Mouse (Mus musculus) forebrain, embryonic 15.5 days (tissue): ENCODE data around the gene Ddx5. TPM values are rescaled to one million over a fixed set of nuclear protein-coding genes. Genes with fewer than 3 reads are reported as not detected.
A peak's percentile ranks its signal among the peaks of the same experiment; 100 is the strongest.

ENCODE experiments used
- ATAC-seq: fragments of 200-750 bp; cut with Nextera tagmentation; replicated peaks from 2 replicates; pipeline ENCODE4 v1.8.0; 2017; ENCODE audit warnings: mild to moderate bottlenecking, moderate TSS enrichment, moderate library complexity
- H3K27ac ChIP-seq: fragments of 300-500 bp; sonication (generic); replicated peaks from 2 replicates; pipeline ENCODE4 v1.5.1; 2015; ENCODE audit warnings: mild to moderate bottlenecking, inconsistent platforms
- H3K27me3 ChIP-seq: fragments of 300-500 bp; sonication (generic); 2 replicates; pipeline ENCODE4 v1.6.1; 2015; ENCODE audit warnings: inconsistent platforms
- H3K36me3 ChIP-seq: fragments of 300-500 bp; sonication (generic); 2 replicates; pipeline ENCODE4 v1.6.1; 2015; ENCODE audit warnings: mild to moderate bottlenecking, inconsistent platforms
- H3K4me1 ChIP-seq: fragments of 300-500 bp; sonication (generic); 2 replicates; pipeline ENCODE4 v1.6.1; 2015; ENCODE audit warnings: inconsistent platforms
- H3K4me2 ChIP-seq: fragments of 300-500 bp; sonication (generic); replicated peaks from 2 replicates; pipeline ENCODE4 v1.6.1; 2015; ENCODE audit warnings: mild to moderate bottlenecking, inconsistent platforms
- H3K4me3 ChIP-seq: fragments of 300-500 bp; sonication (generic); 2 replicates; pipeline ENCODE4 v1.5.1; 2015; ENCODE audit warnings: mild to moderate bottlenecking, inconsistent platforms
- H3K9ac ChIP-seq: fragments of 300-500 bp; sonication (generic); replicated peaks from 2 replicates; pipeline ENCODE4 v1.6.1; 2015; ENCODE audit warnings: mild to moderate bottlenecking, inconsistent platforms
- H3K9me3 ChIP-seq: fragments of 300-500 bp; sonication (generic); 2 replicates; pipeline ENCODE4 v1.6.1; 2016; ENCODE audit warnings: inconsistent platforms
- WGBS: fragments of 180-500 bp; shearing (Covaris S2); methylation state at CpG from one replicate; pipeline ENCODE4 v1.1.7; 2015; ENCODE audit warnings: mixed read lengths; 5-methylcytosine and 5-hydroxymethylcytosine counted together
- polyA plus RNA-seq: library from polyadenylated mRNA; unstranded; fragments of >200 nt; fragmentation: Nextera tagmentation; extraction: Ambion mirVana; gene quantifications from 2 replicates; pipeline ENCODE4 v1.2.1, GENCODE M21; 2015

Ddx5 gene
- polyA plus RNA-seq: 512 and 520 TPM in 2 replicates

GRCm38 (mm10) chr11:106788775-106789459, at the start of gene Ddx5, which contains the start of gene Cep95:
TSS of gene Ddx5 (minus strand) at chr11:106789185.
TSS of gene Cep95 (plus strand) at chr11:106789252.
- peak; percentile 91 for ATAC-seq
- H3K4me3 ChIP-seq: peak within 1 kb of the TSS; percentile 94
- WGBS: under 1% methylated on average over 58 of the region's 58 CpGs
- H3K4me1 ChIP-seq: peaks cover 38% of the 10 kb centered on the region
- peaks cover 38% of the 10 kb centered on the region for H3K36me3 ChIP-seq
- H3K27ac ChIP-seq: peak within 1 kb of the TSS; percentile 99
- H3K27me3 ChIP-seq: no peaks in the 10 kb centered on the region
- H3K9me3 ChIP-seq: no peaks in the 10 kb centered on the region
- peak within 1 kb of the TSS; percentile 80 for H3K4me2 ChIP-seq
- peak within 1 kb of the TSS; percentile 100 for H3K9ac ChIP-seq

DNA sequence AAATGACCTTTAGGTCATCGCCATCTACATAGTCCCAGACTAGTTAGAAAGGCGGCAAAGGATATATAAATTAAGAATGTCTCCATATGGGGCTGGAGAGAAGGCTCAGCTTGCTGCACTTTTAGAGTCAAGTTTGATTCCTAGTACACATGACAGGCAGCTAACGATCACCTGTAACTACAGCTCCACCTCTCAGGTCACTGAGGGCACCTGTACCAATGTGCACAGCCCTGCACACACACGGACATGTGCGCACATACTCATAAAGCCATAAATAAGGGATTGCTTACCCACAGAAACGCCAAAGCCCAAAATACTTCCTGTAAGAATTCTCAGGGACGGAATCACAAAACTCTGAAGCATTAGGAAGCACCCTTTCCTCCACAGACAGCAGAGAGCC, 39.1 kb upstream of the Ddx5 start:
- Histone ChIP-seq H3K9me3 (no peaks in the 10 kb centered on the region), H3K9ac (no peak overlapping the region), H3K36me3 (peaks cover 47% of the 10 kb centered on the region), H3K27ac (no peak overlapping the region), H3K4me3 (no peak overlapping the region), H3K4me1 (no peaks in the 10 kb centered on the region), H3K27me3 (no peaks in the 10 kb centered on the region), H3K4me2 (no peak overlapping the region)
- no peak for ATAC-seq
- 96% methylated on average over 7 of the region's 7 CpGs for WGBS

DNA sequence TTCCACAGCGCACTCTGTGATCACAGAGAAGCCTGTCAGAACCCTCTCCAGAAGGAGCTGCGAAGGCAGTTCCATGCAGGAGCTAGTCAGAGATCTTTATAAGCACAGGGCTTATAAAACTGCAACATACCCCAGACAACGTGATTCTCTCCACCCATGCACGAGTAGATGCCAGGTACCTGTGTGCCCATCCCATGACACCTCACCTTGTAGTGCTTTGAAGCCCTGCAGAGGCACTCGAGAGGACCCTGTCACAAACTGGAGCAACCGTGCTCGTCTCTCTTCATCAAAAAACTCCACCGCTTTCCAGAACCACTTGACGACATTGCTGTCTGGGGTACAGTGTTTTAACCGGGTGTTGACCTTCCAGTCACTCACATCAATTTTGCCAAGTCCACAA, 35.4 kb upstream of the Ddx5 start:
- peaks cover 42% of the 10 kb centered on the region for H3K36me3 ChIP-seq

DNA sequence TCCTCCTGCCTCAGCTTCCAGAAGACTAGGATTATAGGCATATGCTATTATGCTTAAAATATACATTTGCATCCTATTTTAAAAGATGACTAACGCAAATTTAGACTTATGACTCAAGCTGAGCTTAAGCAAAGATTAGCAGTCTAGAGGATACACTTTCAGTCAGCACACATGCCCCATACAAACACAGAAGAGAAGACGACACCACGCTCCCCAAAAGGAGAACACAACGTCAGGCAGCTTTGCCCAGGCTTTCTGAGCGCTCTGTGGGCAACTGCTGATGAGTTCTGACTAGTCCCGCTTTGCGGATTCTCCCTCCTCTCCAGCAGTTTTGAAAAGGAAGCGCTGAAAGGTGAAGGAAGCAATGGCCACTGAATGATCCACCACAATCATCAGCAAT, 34.8 kb upstream of the Ddx5 start:
- no peak overlapping the region for H3K27ac ChIP-seq
- WGBS: 91% methylated on average over 8 of the region's 8 CpGs
- no peak overlapping the region for H3K9ac ChIP-seq
- peaks cover 7% of the 10 kb centered on the region for H3K4me1 ChIP-seq
- H3K9me3 ChIP-seq: no peaks in the 10 kb centered on the region
- peaks cover 42% of the 10 kb centered on the region for H3K36me3 ChIP-seq
- no peak for ATAC-seq
- no peaks in the 10 kb centered on the region for H3K27me3 ChIP-seq
- H3K4me2 ChIP-seq: no peak overlapping the region
- no peak overlapping the region for H3K4me3 ChIP-seq

More for the DNA sequence above, 35.4 kb upstream of the Ddx5 start:
- Histone ChIP-seq H3K9me3 (no peaks in the 10 kb centered on the region), H3K27me3 (no peaks in the 10 kb centered on the region), H3K9ac (no peak overlapping the region), H3K27ac (no peak overlapping the region), H3K4me1 (no peaks in the 10 kb centered on the region; the same call in 1 of the 2 replicates), H3K4me3 (no peak overlapping the region), H3K4me2 (no peak overlapping the region)
- ATAC-seq: no peak
- WGBS: 94% methylated on average over 10 of the region's 10 CpGs

DNA sequence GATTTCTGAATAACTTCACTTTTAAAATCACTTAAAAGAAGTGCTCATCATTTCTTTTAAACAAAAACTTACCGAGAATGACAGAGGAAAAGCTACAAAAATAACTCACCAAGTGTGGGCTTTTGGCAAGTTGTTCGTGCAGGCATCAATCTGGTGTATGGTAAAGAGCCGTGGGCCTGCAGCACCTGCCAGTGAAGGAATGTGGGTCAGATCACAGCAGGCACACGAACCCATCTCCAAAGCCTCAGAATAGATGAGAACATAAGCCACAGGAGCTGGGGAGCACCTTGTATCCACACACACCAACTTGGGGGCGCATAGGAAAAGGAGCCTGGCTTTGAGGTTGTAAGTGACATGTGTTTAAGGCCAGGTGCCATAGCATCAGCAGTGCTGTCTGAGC, 33.9 kb upstream of the Ddx5 start:
- peaks cover 15% of the 10 kb centered on the region for H3K4me1 ChIP-seq
- ATAC-seq: no peak
- H3K27me3 ChIP-seq: no peaks in the 10 kb centered on the region
- no peak overlapping the region; the same call in 1 of the 2 replicates for H3K27ac ChIP-seq
- no peaks in the 10 kb centered on the region for H3K9me3 ChIP-seq
- no peak overlapping the region for H3K4me3 ChIP-seq
- no peak overlapping the region for H3K4me2 ChIP-seq
- WGBS: 85% methylated on average over 5 of the region's 5 CpGs
- no peak overlapping the region for H3K9ac ChIP-seq
- peaks cover 34% of the 10 kb centered on the region for H3K36me3 ChIP-seq

DNA sequence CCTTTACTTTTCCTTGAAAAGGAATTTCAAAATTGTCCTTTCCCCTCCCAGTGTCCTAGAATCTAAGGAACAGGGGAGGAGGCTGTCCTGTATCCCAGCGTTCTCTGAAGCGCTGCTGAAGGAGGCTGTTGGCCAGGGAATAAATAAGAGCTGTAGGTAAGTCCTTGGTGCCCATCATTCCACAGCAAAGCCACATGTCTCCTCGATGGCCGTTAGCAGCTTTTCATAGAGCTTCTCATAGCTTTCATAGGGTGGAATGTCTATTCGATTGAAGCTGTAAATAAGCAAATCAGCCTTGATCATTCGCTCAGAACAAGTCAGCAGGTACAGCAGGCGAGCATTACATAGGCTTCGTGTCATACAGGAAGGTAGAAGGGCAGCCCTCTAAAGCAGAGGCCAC, 33.5 kb upstream of the Ddx5 start:
- peaks cover 31% of the 10 kb centered on the region for H3K36me3 ChIP-seq
- H3K4me1 ChIP-seq: peaks cover 19% of the 10 kb centered on the region
- no peak overlapping the region for H3K9ac ChIP-seq
- 88% methylated on average over 8 of the region's 8 CpGs for whole genome bisulfite sequencing
- no peaks in the 10 kb centered on the region for H3K9me3 ChIP-seq
- no peak overlapping the region for H3K4me2 ChIP-seq
- H3K27me3 ChIP-seq: no peaks in the 10 kb centered on the region
- no peak overlapping the region for H3K27ac ChIP-seq
- no peak overlapping the region for H3K4me3 ChIP-seq
- no peak for ATAC-seq

GRCm38 (mm10) chr11:106821397-106821796, 32.4 kb upstream of the Ddx5 start:
- Histone ChIP-seq H3K27me3 (no peaks in the 10 kb centered on the region), H3K27ac (0 out of 2 replicates have a peak overlapping the region, but pooled peaks have one; percentile 2), H3K9me3 (no peaks in the 10 kb centered on the region), H3K4me2 (no peak overlapping the region), H3K4me1 (peaks cover 24% of the 10 kb centered on the region), H3K9ac (no peak overlapping the region), H3K36me3 (peaks cover 42% of the 10 kb centered on the region), H3K4me3 (no peak overlapping the region)
- 87% methylated on average over 6 of the region's 6 CpGs for WGBS
- ATAC-seq: no peak

GRCm38 (mm10) chr11:106820972-106821371, 32.0 kb upstream of the Ddx5 start:
- Histone ChIP-seq H3K9ac (no peak overlapping the region), H3K4me3 (no peak overlapping the region), H3K36me3 (peaks cover 46% of the 10 kb centered on the region), H3K4me2 (no peak overlapping the region), H3K27me3 (no peaks in the 10 kb centered on the region), H3K4me1 (peaks cover 24% of the 10 kb centered on the region), H3K9me3 (no peaks in the 10 kb centered on the region), H3K27ac (0 out of 2 replicates have a peak overlapping the region, but pooled peaks have one; percentile 2)
- 53% methylated on average over 4 of the region's 4 CpGs for WGBS
- peak; percentile 56; the same call in 1 of the 2 replicates for ATAC-seq

- H3K27ac ChIP-seq: peak overlapping the region; percentile 7; the same call in 1 of the 2 replicates
- H3K9me3 ChIP-seq: no peaks in the 10 kb centered on the region
- no peak for ATAC-seq
- H3K27me3 ChIP-seq: no peaks in the 10 kb centered on the region
- H3K36me3 ChIP-seq: peaks cover 51% of the 10 kb centered on the region
- WGBS: 62% methylated on average over 6 of the region's 6 CpGs
- H3K4me3 ChIP-seq: no peak overlapping the region
- H3K9ac ChIP-seq: no peak overlapping the region
- H3K4me2 ChIP-seq: no peak overlapping the region
- H3K4me1 ChIP-seq: peaks cover 24% of the 10 kb centered on the region
These were observed 31.3 kb upstream of the Ddx5 start for GRCm38 (mm10) chr11:106820252-106820651.

DNA sequence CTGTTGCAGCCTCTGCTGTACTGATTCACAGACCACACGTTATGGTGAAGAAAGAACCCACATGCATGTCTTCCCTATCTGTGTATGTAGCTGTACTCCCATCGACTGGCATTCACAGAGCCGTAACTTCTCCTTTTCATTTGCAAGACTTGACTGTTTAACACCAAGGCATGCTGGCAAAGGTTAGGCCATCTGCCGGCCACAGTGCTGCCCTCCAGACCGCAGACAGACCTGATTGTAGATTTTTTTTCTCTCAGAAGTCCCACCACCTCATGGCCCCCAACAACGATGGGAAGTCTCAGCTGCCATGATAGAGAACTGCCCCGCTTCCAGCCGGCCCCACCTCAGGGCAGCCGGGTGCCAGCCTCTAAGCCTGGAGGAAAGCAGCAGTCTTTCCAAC, 30.6 kb upstream of the Ddx5 start:
- no peaks in the 10 kb centered on the region for H3K9me3 ChIP-seq
- H3K4me2 ChIP-seq: no peak overlapping the region
- no peak overlapping the region for H3K9ac ChIP-seq
- H3K27ac ChIP-seq: 0 out of 2 replicates have a peak overlapping the region, but pooled peaks have one; percentile 78
- peaks cover 24% of the 10 kb centered on the region for H3K4me1 ChIP-seq
- H3K36me3 ChIP-seq: peaks cover 57% of the 10 kb centered on the region
- WGBS: 86% methylated on average over 9 of the region's 9 CpGs
- ATAC-seq: no peak
- H3K27me3 ChIP-seq: no peaks in the 10 kb centered on the region
- no peak overlapping the region for H3K4me3 ChIP-seq

DNA sequence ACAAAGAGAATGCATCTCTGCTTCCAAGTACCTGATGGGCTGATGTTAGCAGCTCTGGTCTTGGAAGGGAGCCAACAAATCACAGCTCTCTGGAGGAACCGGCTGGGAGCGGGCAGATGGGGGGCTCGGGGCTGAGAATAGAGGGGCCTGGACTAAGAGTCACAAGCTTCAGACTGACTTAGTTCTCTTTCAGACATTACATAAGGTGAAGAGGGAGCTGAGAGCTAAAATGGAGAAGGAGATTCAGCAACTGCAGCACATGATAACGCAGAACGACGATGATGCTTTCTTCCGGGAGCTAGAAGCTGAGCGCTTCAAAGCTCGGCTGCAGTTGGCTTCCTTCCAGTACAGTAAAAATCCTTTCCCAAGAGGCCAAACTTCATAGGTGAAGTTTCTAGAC, 29.4 kb upstream of the Ddx5 start:
- Histone ChIP-seq H3K36me3 (peaks cover 61% of the 10 kb centered on the region), H3K4me2 (0 out of 2 replicates have a peak overlapping the region, but pooled peaks have one; percentile 8), H3K9ac (peak overlapping the region; percentile 16; the same call in 1 of the 2 replicates), H3K27me3 (no peaks in the 10 kb centered on the region), H3K4me3 (no peak overlapping the region), H3K27ac (peak overlapping the region; percentile 78), H3K4me1 (peaks cover 24% of the 10 kb centered on the region), H3K9me3 (no peaks in the 10 kb centered on the region)
- peak; percentile 76; the same call in 1 of the 2 replicates for ATAC-seq
- WGBS: 20% methylated on average over 9 of the region's 9 CpGs

GRCm38 (mm10) chr11:106817808-106818207, 28.8 kb upstream of the Ddx5 start:
- Histone ChIP-seq H3K9me3 (no peaks in the 10 kb centered on the region), H3K4me2 (no peak overlapping the region), H3K27me3 (no peaks in the 10 kb centered on the region), H3K36me3 (peaks cover 64% of the 10 kb centered on the region), H3K27ac (peak overlapping the region; percentile 78), H3K9ac (peak overlapping the region; percentile 16; the same call in 1 of the 2 replicates), H3K4me3 (no peak overlapping the region), H3K4me1 (peaks cover 24% of the 10 kb centered on the region)
- 38% methylated on average over 6 of the region's 6 CpGs for WGBS
- no peak for ATAC-seq
